Mouse (Mus musculus) ES-Bruce4 (cell line): Measurements from ENCODE around the gene Shank1.

Source experiments
- CTCF ChIP-seq: IDR thresholded peaks from one replicate; pipeline ENCODE4 v1.8.1; 2011; ENCODE audit warnings: low read depth, low read length
- EP300 ChIP-seq: IDR thresholded peaks from 2 replicates; pipeline ENCODE4 v1.6.1; 2011; ENCODE audit warnings: low read depth, low read length; ENCODE audit not compliant: insufficient read depth
- POLR2A ChIP-seq: IDR thresholded peaks from one replicate; pipeline ENCODE4 v1.8.1; 2011; ENCODE audit warnings: low read length; ENCODE audit not compliant: insufficient read depth

- TF ChIP-seq POLR2A, result no peak
- no peak for TF ChIP-seq CTCF
- TF ChIP-seq EP300, result no peak
Measured at GRCm38 (mm10) chr7:44269397-44269796, 40.7 kb upstream of the Shank1 start.
